Mouse (Mus musculus) gastrocnemius, adult 2 months (tissue): ENCODE measurements around the gene Fsd1. TPM values are rescaled to one million over a fixed set of nuclear protein-coding genes. Genes with fewer than 3 reads are reported as not detected.

Experiments
- DNase-seq: peaks from one replicate; pipeline ENCODE4 v3.0.0; 2022
- H3K27ac ChIP-seq: fragments of 200-600 bp; 2 replicates; pipeline ENCODE4 v1.8.1; 2022; ENCODE audit warnings: mild to moderate bottlenecking
- H3K4me3 ChIP-seq: fragments of 200-600 bp; 2 replicates; pipeline ENCODE4 v1.8.1; 2022; ENCODE audit warnings: mild to moderate bottlenecking, moderate library complexity
- CTCF ChIP-seq: fragments of 200-600 bp; IDR thresholded peaks from 2 replicates; pipeline ENCODE4 v1.8.1; 2022; ENCODE audit warnings: antibody characterized with exemption, mild to moderate bottlenecking, moderate library complexity
- intact Hi-C: fragments of 180-260 bp; cut with DNase I; formaldehyde crosslinking; loops from one replicate; pipeline ENCODE4 v1.15.1; 2025
- total RNA-seq, 2 experiments: library from RNA; stranded (reverse); gene quantifications; 2 replicates each; pipeline ENCODE4 v1.2.3; 2021

Fsd1 gene
- total RNA-seq, 2 experiments from 2014 or later: not detected

GRCm38 (mm10) chr17:56016793-56017785, 30.8 kb downstream of the Fsd1 start:
- intact Hi-C loops: no loop called here
- Histone ChIP-seq H3K4me3 (no peak overlapping the region), H3K27ac (no peak overlapping the region)
- DNase-seq: peak; percentile 42
- no peak for TF ChIP-seq CTCF

GRCm38 (mm10) chr17:56017848-56018247, 31.5 kb downstream of the Fsd1 start:
- no peak for TF ChIP-seq CTCF
- peak; percentile 21 for DNase-seq
- intact Hi-C loops: no loop called here
- H3K4me3 ChIP-seq: no peak overlapping the region
- H3K27ac ChIP-seq: no peak overlapping the region; the same call in 1 of the 2 replicates

GRCm38 (mm10) chr17:56018347-56019131, 32.2 kb downstream of the Fsd1 start:
- Histone ChIP-seq H3K27ac (no peak overlapping the region; the same call in 1 of the 2 replicates), H3K4me3 (no peak overlapping the region)
- intact Hi-C loops: no loop called here
- peak; percentile 59 for TF ChIP-seq CTCF
- DNase-seq: peak; percentile 70

GRCm38 (mm10) chr17:56020400-56021084, 34.2 kb downstream of the Fsd1 start:
- no peak overlapping the region for H3K4me3 ChIP-seq
- peak; percentile 17 for DNase-seq
- TF ChIP-seq CTCF: no peak
- no peak overlapping the region for H3K27ac ChIP-seq
- intact Hi-C loops: no loop called here

- DNase-seq: peak; percentile 18
Observed at GRCm38 (mm10) chr17:56021161-56021910, 35.0 kb downstream of the Fsd1 start.

GRCm38 (mm10) chr17:56022131-56022988, 36.1 kb downstream of the Fsd1 start:
- Histone ChIP-seq H3K27ac (peak overlapping the region; percentile 89), H3K4me3 (no peak overlapping the region)
- peak; percentile 24 for DNase-seq
- TF ChIP-seq CTCF: no peak
- intact Hi-C loops: no loop called here

More at GRCm38 (mm10) chr17:56021161-56021910, 35.0 kb downstream of the Fsd1 start:
- intact Hi-C loops: no loop called here
- TF ChIP-seq CTCF: no peak
- H3K4me3 ChIP-seq: no peak overlapping the region
- H3K27ac ChIP-seq: peak overlapping the region; percentile 38

GRCm38 (mm10) chr17:56022989-56023290, 36.6 kb downstream of the Fsd1 start:
- Histone ChIP-seq H3K4me3 (no peak overlapping the region), H3K27ac (peak overlapping the region; percentile 89)
- DNase-seq: no peak
- intact Hi-C loops: no loop called here
- no peak for TF ChIP-seq CTCF

GRCm38 (mm10) chr17:56023386-56023785, 37.1 kb downstream of the Fsd1 start:
- peak overlapping the region; percentile 89 for H3K27ac ChIP-seq
- intact Hi-C loops: no loop called here
- no peak for TF ChIP-seq CTCF
- H3K4me3 ChIP-seq: no peak overlapping the region
- DNase-seq: peak; percentile 29

- Histone ChIP-seq H3K4me3 (no peak overlapping the region), H3K27ac (peak overlapping the region; percentile 89)
- no peak for TF ChIP-seq CTCF
- peak; percentile 34 for DNase-seq
- intact Hi-C loops: no loop called here
Observed at GRCm38 (mm10) chr17:56024476-56024875, 38.2 kb downstream of the Fsd1 start.

GRCm38 (mm10) chr17:56024931-56025330, 38.6 kb downstream of the Fsd1 start:
- H3K4me3 ChIP-seq: no peak overlapping the region

GRCm38 (mm10) chr17:56026303-56026702, 40.0 kb downstream of the Fsd1 start:
- Histone ChIP-seq H3K4me3 (no peak overlapping the region), H3K27ac (peak overlapping the region; percentile 89)
- DNase-seq: no peak
- intact Hi-C loops: no loop called here
- TF ChIP-seq CTCF: no peak

More at GRCm38 (mm10) chr17:56024931-56025330, 38.6 kb downstream of the Fsd1 start:
- intact Hi-C loops: no loop called here
- peak overlapping the region; percentile 89 for H3K27ac ChIP-seq
- TF ChIP-seq CTCF: no peak
- no peak for DNase-seq
